Comparison of ENCODE assay signal across 9 mouse cellular contexts in the genomic region with DNA sequence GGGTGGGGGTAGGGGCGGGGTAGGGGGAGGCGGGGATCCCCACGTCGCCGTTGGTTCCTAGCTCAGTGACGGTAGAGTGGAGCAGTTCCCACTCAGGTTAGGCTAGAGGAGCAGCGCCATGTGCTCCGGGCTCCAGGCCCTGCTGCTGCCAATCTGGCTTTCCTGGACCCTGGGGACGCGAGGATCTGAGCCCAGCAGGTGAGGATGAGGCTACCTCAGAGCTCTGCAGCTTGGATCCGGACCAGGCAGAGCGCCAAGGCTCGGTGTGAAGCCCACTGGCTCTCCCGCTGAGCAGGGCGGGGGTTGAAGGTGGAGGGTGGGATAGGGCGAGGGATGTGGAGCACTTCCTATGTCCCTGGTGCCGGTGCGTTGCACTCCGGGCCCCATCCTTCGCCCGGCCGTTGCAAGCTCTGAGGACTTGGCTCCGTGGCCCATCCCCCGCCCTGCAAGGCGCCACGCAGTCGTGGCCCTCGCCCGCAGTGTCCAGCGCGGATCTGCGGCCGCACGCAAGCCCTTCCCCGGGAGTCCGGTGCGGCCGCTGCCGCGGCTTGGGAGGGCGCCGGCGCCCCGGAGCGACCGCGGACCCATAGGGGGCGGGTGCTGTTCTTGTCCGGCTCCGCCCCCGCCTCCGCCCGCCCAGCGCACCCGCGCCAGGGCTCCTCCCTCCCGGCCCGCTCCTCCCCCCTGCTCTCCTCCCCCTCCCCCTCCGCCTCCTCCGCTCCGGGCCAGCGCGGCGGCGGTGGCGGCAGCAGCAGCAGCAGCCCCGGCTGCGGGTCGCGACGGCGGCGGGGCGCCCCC.
DNase-seq lines count a peak whose midpoint lies in the region; ATAC-seq and TF ChIP-seq lines count a peak whose summit lies in the region.
"Had no signal": no experiment of that assay in that cellular context is flagged by ENCODE, and none has a peak within 500 bp of the region (broad histone marks: within the 10 kb centered on the region; RNA-seq: fewer than 3 reads in every experiment).

No protein-coding gene starts in this region.

- intact Hi-C loops in left cerebral cortex, postnatal 14 days (cut with DNase I) = loop anchor here (10.0 kb wide), 1 partner anchor 234 kb away; no protein-coding TSS in a partner anchor

- no peaks in the 10 kb centered on the region for H3K36me3 ChIP-seq in forebrain, embryonic 14.5 days (ENCODE audit: control insufficient read depth, insufficient read depth, low read length)
- no peaks in the 10 kb centered on the region for H3K36me3 ChIP-seq in hindbrain, postnatal 0 days (ENCODE audit: insufficient read depth, low read length)
- H3K36me3 ChIP-seq in midbrain, embryonic 15.5 days (replicated peaks) = no peaks in the 10 kb centered on the region
- no peaks in the 10 kb centered on the region for H3K36me3 ChIP-seq in stomach, postnatal 0 days (ENCODE audit: control insufficient read depth, insufficient read depth, low read length)

- ATAC-seq in forebrain, embryonic 14.5 days = peak; percentile 94
- peak; percentile 94 for ATAC-seq in hindbrain, postnatal 0 days
- peak; percentile 93 for ATAC-seq in midbrain, embryonic 15.5 days (replicated peaks)
- peak; percentile 91 for ATAC-seq in stomach, postnatal 0 days (ENCODE audit: low FRiP score, low TSS enrichment)

- H3K27ac ChIP-seq in forebrain, embryonic 14.5 days (ENCODE audit: low read depth, low read length) = peak overlapping the region; percentile 79
- H3K27ac ChIP-seq in hindbrain, postnatal 0 days = peak overlapping the region; percentile 92
- H3K27ac ChIP-seq in midbrain, embryonic 15.5 days = peak overlapping the region; percentile 95
- H3K27ac ChIP-seq in stomach, postnatal 0 days (replicated peaks) = no peak overlapping the region

- TF ChIP-seq CTCF in hindbrain, postnatal 0 days (IDR thresholded peaks at IDR 0.05; ENCODE audit: low read depth) = no peak
- TF ChIP-seq CTCF in stomach, postnatal 0 days (IDR thresholded peaks at IDR 0.05; ENCODE audit: low read depth) = no peak; the same call in 1 of the 2 replicates

- no peak for TF ChIP-seq EP300 in stomach, postnatal 0 days (optimal IDR thresholded peaks at IDR 0.05)

- no peaks in the 10 kb centered on the region for H3K4me1 ChIP-seq in forebrain, embryonic 14.5 days (ENCODE audit: control insufficient read depth, insufficient read depth, low read length)
- no peaks in the 10 kb centered on the region for H3K4me1 ChIP-seq in hindbrain, postnatal 0 days (ENCODE audit: insufficient read depth, low read length)
- peaks cover 23% of the 10 kb centered on the region; the same call in 1 of the 2 replicates for H3K4me1 ChIP-seq in midbrain, embryonic 15.5 days
- H3K4me1 ChIP-seq in stomach, postnatal 0 days (replicated peaks; ENCODE audit: control insufficient read depth, insufficient read depth) = no peaks in the 10 kb centered on the region

- peak overlapping the region; percentile 93 for H3K4me2 ChIP-seq in forebrain, embryonic 14.5 days (ENCODE audit: low read length)
- H3K4me2 ChIP-seq in hindbrain, postnatal 0 days (ENCODE audit: low read depth, low read length) = peak overlapping the region; percentile 86
- peak overlapping the region; percentile 76 for H3K4me2 ChIP-seq in midbrain, embryonic 15.5 days
- H3K4me2 ChIP-seq in stomach, postnatal 0 days (replicated peaks; ENCODE audit: low read depth) = peak overlapping the region; percentile 81

- no peaks in the 10 kb centered on the region for H3K27me3 ChIP-seq in forebrain, embryonic 14.5 days (replicated peaks; ENCODE audit: control insufficient read depth, insufficient read depth, low read length)
- H3K27me3 ChIP-seq in hindbrain, postnatal 0 days (ENCODE audit: insufficient read depth, low read length) = no peaks in the 10 kb centered on the region
- no peaks in the 10 kb centered on the region for H3K27me3 ChIP-seq in midbrain, embryonic 15.5 days (replicated peaks)
- no peaks in the 10 kb centered on the region for H3K27me3 ChIP-seq in stomach, postnatal 0 days (ENCODE audit: control insufficient read depth, insufficient read depth, low read length)

- peak; percentile 31 for DNase-seq in gastrocnemius, postnatal 10 days
- no peak for DNase-seq in gastrocnemius, adult 18-20 months (ENCODE audit: low spot score)
- DNase-seq in cerebellum, adult 11 months = peak; percentile 85
- peak; percentile 89 for DNase-seq in forebrain, embryonic 14.5 days (ENCODE audit: low spot score)
- peak; percentile 91 for DNase-seq in hindbrain, postnatal 0 days (ENCODE audit: low spot score)
- peak; percentile 73 to 81 for DNase-seq in left cerebral cortex, postnatal 14 days (ENCODE audit: low spot score in 2 of 2)
- peak; percentile 72 for DNase-seq in stomach, postnatal 0 days (ENCODE audit: low spot score)

- under 1% methylated on average over 48 of the region's 74 CpGs for WGBS in forebrain, embryonic 14.5 days
- 0% methylated on average over 49 of the region's 74 CpGs for WGBS in hindbrain, postnatal 0 days
- WGBS in midbrain, embryonic 15.5 days = under 1% methylated on average over 64 of the region's 74 CpGs
- WGBS in stomach, postnatal 0 days = under 1% methylated on average over 33 of the region's 74 CpGs

- H3K4me3 ChIP-seq in forebrain, embryonic 14.5 days (ENCODE audit: low read depth, low read length) = peak overlapping the region; percentile 63
- H3K4me3 ChIP-seq in hindbrain, postnatal 0 days (ENCODE audit: low read length) = peak overlapping the region; percentile 83
- H3K4me3 ChIP-seq in midbrain, embryonic 15.5 days = peak overlapping the region; percentile 91
- H3K4me3 ChIP-seq in stomach, postnatal 0 days (ENCODE audit: low read depth, low read length) = peak overlapping the region; percentile 59
- H3K4me3 ChIP-seq: myocyte had no signal

- H3K9me3 ChIP-seq in forebrain, embryonic 14.5 days (replicated peaks; ENCODE audit: control insufficient read depth, low read length) = no peaks in the 10 kb centered on the region
- H3K9me3 ChIP-seq in hindbrain, postnatal 0 days (ENCODE audit: low read length) = no peaks in the 10 kb centered on the region
- H3K9me3 ChIP-seq in midbrain, embryonic 15.5 days = no peaks in the 10 kb centered on the region
- H3K9me3 ChIP-seq in stomach, postnatal 0 days (ENCODE audit: control insufficient read depth, low read length) = no peaks in the 10 kb centered on the region

- H3K9ac ChIP-seq in forebrain, embryonic 14.5 days (ENCODE audit: low read length) = peak overlapping the region; percentile 80
- H3K9ac ChIP-seq in hindbrain, postnatal 0 days (replicated peaks; ENCODE audit: low read length) = peak overlapping the region; percentile 86
- H3K9ac ChIP-seq in midbrain, embryonic 15.5 days = peak overlapping the region; percentile 87
- peak overlapping the region; percentile 41; the same call in 1 of the 2 replicates for H3K9ac ChIP-seq in stomach, postnatal 0 days (ENCODE audit: low read length)
